Mouse (Mus musculus) stomach, embryonic 15.5 days (tissue): Measurements from ENCODE around the gene Dolk. TPM values are rescaled to one million over a fixed set of nuclear protein-coding genes. Genes with fewer than 3 reads are reported as not detected.

ENCODE experiments used
- ATAC-seq: fragments of 200-750 bp; cut with Nextera tagmentation; 2 replicates; pipeline ENCODE4 v1.8.0; 2017; ENCODE audit warnings: low read depth, moderate number of reproducible peaks, moderate TSS enrichment; ENCODE audit not compliant: insufficient read depth, low FRiP score
- H3K27ac ChIP-seq: fragments of 300-500 bp; sonication (generic); 2 replicates; pipeline ENCODE4 v1.5.1; 2015; ENCODE audit warnings: mild to moderate bottlenecking, inconsistent platforms
- H3K27me3 ChIP-seq: fragments of 300-500 bp; sonication (generic); replicated peaks from 2 replicates; pipeline ENCODE4 v1.6.1; 2015; ENCODE audit warnings: inconsistent platforms
- H3K36me3 ChIP-seq: fragments of 300-500 bp; sonication (generic); 2 replicates; pipeline ENCODE4 v1.6.1; 2015; ENCODE audit warnings: inconsistent platforms
- H3K4me1 ChIP-seq: fragments of 300-500 bp; sonication (generic); 2 replicates; pipeline ENCODE4 v1.6.1; 2015; ENCODE audit warnings: inconsistent platforms
- H3K4me2 ChIP-seq: fragments of 300-500 bp; sonication (generic); 2 replicates; pipeline ENCODE4 v1.6.1; 2015; ENCODE audit warnings: mild to moderate bottlenecking, inconsistent platforms
- H3K4me3 ChIP-seq: fragments of 300-500 bp; sonication (generic); replicated peaks from 2 replicates; pipeline ENCODE4 v1.5.1; 2015; ENCODE audit warnings: inconsistent platforms
- H3K9ac ChIP-seq: fragments of 300-500 bp; sonication (generic); 2 replicates; pipeline ENCODE4 v1.6.1; 2015; ENCODE audit warnings: inconsistent platforms
- H3K9me3 ChIP-seq: fragments of 300-500 bp; sonication (generic); 2 replicates; pipeline ENCODE4 v1.6.1; 2016; ENCODE audit warnings: inconsistent platforms
- WGBS: fragments of 180-500 bp; shearing (Covaris S2); methylation state at CpG from one replicate; pipeline ENCODE4 v1.1.7; 2015; 5-methylcytosine and 5-hydroxymethylcytosine counted together
- polyA plus RNA-seq: library from polyadenylated mRNA; unstranded; fragments of >200 nt; fragmentation: Nextera tagmentation; extraction: Ambion mirVana; gene quantifications from 2 replicates; pipeline ENCODE4 v1.2.1, GENCODE M21; 2015

The Dolk gene
- polyA plus RNA-seq, 1 experiment from 2014 or later: 33.3 TPM

GRCm38 (mm10) chr2:30244595-30245178 lies 41.4 kb downstream of the Dolk start:
- 54% methylated on average over 7 of the region's 7 CpGs for WGBS
- no peak overlapping the region for H3K9ac ChIP-seq
- ATAC-seq: peak; percentile 48

GRCm38 (mm10) chr2:30243391-30243790 lies 42.7 kb downstream of the Dolk start:
- Histone ChIP-seq H3K27ac (no peak overlapping the region), H3K27me3 (no peaks in the 10 kb centered on the region), H3K4me3 (no peak overlapping the region), H3K4me1 (peaks cover 24% of the 10 kb centered on the region), H3K36me3 (peaks cover 24% of the 10 kb centered on the region), H3K9ac (no peak overlapping the region), H3K4me2 (no peak overlapping the region), H3K9me3 (no peaks in the 10 kb centered on the region)
- ATAC-seq: no peak
- 84% methylated on average over 4 of the region's 4 CpGs for WGBS

More at GRCm38 (mm10) chr2:30244595-30245178, 41.4 kb downstream of the Dolk start:
- H3K4me2 ChIP-seq: peak overlapping the region; percentile 5; the same call in 1 of the 2 replicates
- no peaks in the 10 kb centered on the region for H3K27me3 ChIP-seq
- H3K4me3 ChIP-seq: no peak overlapping the region
- peaks cover 34% of the 10 kb centered on the region for H3K36me3 ChIP-seq
- H3K9me3 ChIP-seq: no peaks in the 10 kb centered on the region
- peak overlapping the region; percentile 75 for H3K27ac ChIP-seq
- peaks cover 12% of the 10 kb centered on the region; the same call in 1 of the 2 replicates for H3K4me1 ChIP-seq

- Histone ChIP-seq H3K36me3 (peaks cover 19% of the 10 kb centered on the region), H3K27ac (peak overlapping the region; percentile 44; the same call in 1 of the 2 replicates), H3K27me3 (no peaks in the 10 kb centered on the region), H3K4me2 (no peak overlapping the region), H3K4me3 (no peak overlapping the region), H3K9me3 (no peaks in the 10 kb centered on the region), H3K4me1 (peaks cover 24% of the 10 kb centered on the region), H3K9ac (no peak overlapping the region)
- no peak for ATAC-seq
- WGBS: 49% methylated on average over 4 of the region's 4 CpGs
These were observed 43.6 kb downstream of the Dolk start for GRCm38 (mm10) chr2:30242509-30242908.

DNA sequence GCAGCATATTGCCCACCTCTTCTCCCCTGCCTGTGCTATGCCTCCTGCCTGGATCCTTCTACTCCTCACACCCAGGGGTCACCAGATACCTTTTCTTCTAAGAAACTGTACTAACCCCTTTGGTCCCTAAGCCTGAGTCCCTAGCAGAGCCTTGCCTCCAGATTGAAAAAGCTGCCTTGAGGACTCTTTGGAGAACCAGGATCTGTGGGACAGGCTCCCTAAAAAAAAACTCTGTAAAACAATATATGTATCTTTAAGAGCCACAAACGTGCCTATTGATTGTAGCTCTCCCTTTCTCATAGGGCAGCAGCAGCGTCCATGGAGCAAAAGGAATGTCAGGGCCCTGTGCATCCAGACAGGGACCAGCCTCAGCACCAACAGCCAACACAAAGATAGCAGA lies 45.9 kb downstream of the Dolk start, which contains the start of gene Gm28035:
Gene Gm28035 (plus strand): TSS at position 301 of the 400 bp plus-strand sequence.
- no peak for ATAC-seq
- H3K9ac ChIP-seq: no peak within 1 kb of the TSS
- H3K4me2 ChIP-seq: peak within 1 kb of the TSS; percentile 71; the same call in 1 of the 2 replicates
- no peaks in the 10 kb centered on the region for H3K9me3 ChIP-seq
- H3K36me3 ChIP-seq: peaks cover 19% of the 10 kb centered on the region
- no peaks in the 10 kb centered on the region for H3K27me3 ChIP-seq
- peaks cover 32% of the 10 kb centered on the region for H3K4me1 ChIP-seq
- WGBS: 71% methylated on average over 2 of the region's 2 CpGs
- H3K27ac ChIP-seq: peak within 1 kb of the TSS; percentile 93; the same call in 1 of the 2 replicates
- H3K4me3 ChIP-seq: no peak within 1 kb of the TSS

GRCm38 (mm10) chr2:30239777-30240176 lies 46.4 kb downstream of the Dolk start:
- H3K4me1 ChIP-seq: peaks cover 29% of the 10 kb centered on the region
- 65% methylated on average over 4 of the region's 4 CpGs for WGBS
- H3K4me3 ChIP-seq: no peak overlapping the region
- H3K9ac ChIP-seq: no peak overlapping the region
- peaks cover 19% of the 10 kb centered on the region for H3K36me3 ChIP-seq
- H3K9me3 ChIP-seq: no peaks in the 10 kb centered on the region
- H3K4me2 ChIP-seq: peak overlapping the region; percentile 71; the same call in 1 of the 2 replicates
- peak overlapping the region; percentile 93; the same call in 1 of the 2 replicates for H3K27ac ChIP-seq
- H3K27me3 ChIP-seq: no peaks in the 10 kb centered on the region
- no peak for ATAC-seq

DNA sequence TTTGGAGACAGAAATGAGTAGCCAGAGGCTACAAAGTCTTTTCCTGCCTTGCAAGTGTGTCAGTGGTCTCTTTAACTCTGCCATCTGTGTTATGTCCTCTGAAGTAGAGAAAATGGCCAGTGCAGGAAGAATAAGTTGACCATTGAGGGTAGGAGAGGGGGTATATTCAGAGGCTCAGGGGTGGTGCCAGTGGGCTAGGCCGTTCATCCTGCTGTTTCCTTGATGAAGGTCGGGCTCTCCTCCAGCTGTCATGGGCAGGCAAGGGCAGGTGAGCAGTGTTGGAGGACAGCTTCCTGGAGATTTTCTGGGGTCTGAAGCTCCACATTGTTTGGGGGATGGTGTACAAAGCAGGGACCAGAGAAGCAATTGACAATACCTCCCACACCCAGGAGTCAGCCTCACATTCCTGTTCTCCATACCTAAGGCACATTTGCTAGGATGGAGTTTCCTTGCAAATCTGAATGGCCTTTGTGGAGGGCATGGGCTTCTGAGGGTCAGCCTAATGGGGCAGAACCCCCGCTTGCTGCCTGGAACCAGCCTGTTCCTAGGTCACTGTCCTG lies 47.1 kb downstream of the Dolk start:
- ATAC-seq: no peak
- H3K4me1 ChIP-seq: peaks cover 23% of the 10 kb centered on the region
- no peaks in the 10 kb centered on the region for H3K27me3 ChIP-seq
- H3K36me3 ChIP-seq: peaks cover 19% of the 10 kb centered on the region
- WGBS: 62% methylated on average over 3 of the region's 3 CpGs
- no peak overlapping the region for H3K9ac ChIP-seq
- peak overlapping the region; percentile 93; the same call in 1 of the 2 replicates for H3K27ac ChIP-seq
- H3K9me3 ChIP-seq: no peaks in the 10 kb centered on the region
- H3K4me3 ChIP-seq: peak overlapping the region; percentile 88
- peak overlapping the region; percentile 71 for H3K4me2 ChIP-seq

GRCm38 (mm10) chr2:30237881-30238280 lies 48.3 kb downstream of the Dolk start:
- peaks cover 23% of the 10 kb centered on the region for H3K4me1 ChIP-seq
- H3K36me3 ChIP-seq: peaks cover 19% of the 10 kb centered on the region
- peak overlapping the region; percentile 88 for H3K4me3 ChIP-seq
- WGBS: 0% methylated on average over 27 of the region's 42 CpGs
- peak overlapping the region; percentile 93 for H3K27ac ChIP-seq
- no peaks in the 10 kb centered on the region for H3K9me3 ChIP-seq
- peak overlapping the region; percentile 71 for H3K4me2 ChIP-seq
- peak overlapping the region; percentile 72 for H3K9ac ChIP-seq
- ATAC-seq: peak; percentile 84
- H3K27me3 ChIP-seq: no peaks in the 10 kb centered on the region

DNA sequence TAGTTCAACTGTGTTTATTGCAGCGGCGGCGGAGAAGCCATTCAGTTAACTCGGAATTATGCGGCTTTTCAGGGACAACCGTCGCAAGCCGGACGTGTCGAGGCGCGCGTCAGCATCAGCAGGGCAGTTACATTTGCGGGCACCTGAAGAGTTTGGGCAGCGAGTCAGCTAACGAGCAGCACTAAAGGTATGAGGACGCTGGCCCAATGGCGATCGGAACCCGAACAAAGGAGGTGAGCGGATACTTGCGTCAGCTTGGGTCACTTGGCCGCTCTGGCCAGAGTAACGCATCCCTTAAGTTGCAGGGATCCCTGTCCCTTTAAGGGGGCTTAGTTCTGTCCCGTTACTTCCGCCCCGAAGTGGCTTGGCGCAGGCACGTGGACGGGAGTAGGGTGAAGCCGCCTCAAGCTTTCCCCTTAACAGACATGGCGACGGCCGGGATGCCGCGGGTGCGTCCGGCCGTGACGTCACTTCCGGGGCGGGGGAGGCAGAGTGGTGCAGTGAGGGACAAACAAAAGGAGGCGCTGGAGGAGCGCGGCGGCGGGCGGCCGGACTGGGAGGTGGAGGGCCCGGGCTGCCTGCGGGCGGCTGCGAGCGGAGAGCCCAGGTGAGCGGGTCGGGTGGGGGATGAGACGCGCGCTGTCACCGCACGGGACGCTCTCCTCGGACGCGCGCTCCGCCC lies 48.8 kb downstream of the Dolk start, which contains the start of gene Lrrc8a:
Gene Lrrc8a (plus strand): TSS at position 517 of the 682 bp plus-strand sequence.
- peak within 1 kb of the TSS; percentile 84 for H3K4me2 ChIP-seq
- peaks cover 19% of the 10 kb centered on the region for H3K36me3 ChIP-seq
- H3K4me1 ChIP-seq: peaks cover 23% of the 10 kb centered on the region
- no peaks in the 10 kb centered on the region for H3K27me3 ChIP-seq
- H3K9ac ChIP-seq: peak within 1 kb of the TSS; percentile 72
- peak within 1 kb of the TSS; percentile 93 for H3K27ac ChIP-seq
- WGBS: under 1% methylated on average over 61 of the region's 67 CpGs
- H3K9me3 ChIP-seq: no peaks in the 10 kb centered on the region
- peak; percentile 96 for ATAC-seq
- peak within 1 kb of the TSS; percentile 88 for H3K4me3 ChIP-seq

- peak overlapping the region; percentile 82 for H3K27ac ChIP-seq
- H3K36me3 ChIP-seq: peaks cover 18% of the 10 kb centered on the region
- peak overlapping the region; percentile 66 for H3K9ac ChIP-seq
- peak overlapping the region; percentile 88 for H3K4me3 ChIP-seq
- no peaks in the 10 kb centered on the region for H3K9me3 ChIP-seq
- peak overlapping the region; percentile 84 for H3K4me2 ChIP-seq
- no peak for ATAC-seq
- H3K4me1 ChIP-seq: peaks cover 23% of the 10 kb centered on the region
- H3K27me3 ChIP-seq: no peaks in the 10 kb centered on the region
- 2% methylated on average over 18 of the region's 18 CpGs for WGBS
These were observed 49.5 kb downstream of the Dolk start for GRCm38 (mm10) chr2:30236426-30237198.

DNA sequence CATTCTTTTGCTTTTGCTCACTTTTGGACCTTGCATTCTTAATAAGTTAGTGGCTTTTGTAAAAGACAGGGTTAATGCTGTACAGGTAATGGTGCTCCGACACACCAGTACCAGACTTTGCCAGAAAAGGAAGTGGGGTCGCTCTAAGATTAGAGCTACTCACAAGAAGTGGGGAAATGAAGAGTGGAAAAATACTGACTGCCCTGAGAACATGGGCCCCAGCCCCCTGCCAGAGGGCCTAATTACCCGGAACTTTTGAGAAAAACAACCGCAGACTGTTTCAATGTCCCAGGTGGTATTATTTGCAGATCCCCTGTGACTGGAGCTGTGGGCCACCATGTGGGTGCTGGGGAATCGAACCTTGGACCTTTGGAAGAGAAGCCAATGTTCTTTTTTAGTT lies 50.5 kb downstream of the Dolk start:
- Histone ChIP-seq H3K27ac (no peak overlapping the region), H3K9me3 (0 out of 2 replicates have a peak, but pooled peaks cover 4% of the 10 kb centered on the region), H3K9ac (no peak overlapping the region), H3K4me2 (no peak overlapping the region), H3K4me1 (peaks cover 23% of the 10 kb centered on the region), H3K4me3 (no peak overlapping the region), H3K36me3 (peaks cover 7% of the 10 kb centered on the region), H3K27me3 (no peaks in the 10 kb centered on the region)
- WGBS: 81% methylated on average over 5 of the region's 5 CpGs
- ATAC-seq: no peak
